Mouse (Mus musculus) ES-Bruce4 (cell line): ENCODE data around the gene Susd4. TPM values are rescaled to one million over a fixed set of nuclear protein-coding genes. Genes with fewer than 3 reads are reported as not detected.
A peak's percentile ranks its signal among the peaks of the same experiment; 100 is the strongest.

ENCODE experiments used
- H3K27ac ChIP-seq: 2 replicates; pipeline ENCODE4 v1.5.1; 2012; ENCODE audit warnings: low read length, inconsistent platforms; ENCODE audit not compliant: insufficient read depth
- H3K27me3 ChIP-seq: 2 replicates; pipeline ENCODE4 v1.6.1; 2012; ENCODE audit warnings: mild to moderate bottlenecking, low read length, inconsistent platforms; ENCODE audit not compliant: control insufficient read depth, poor library complexity, insufficient read depth, severe bottlenecking
- H3K36me3 ChIP-seq: 2 replicates; pipeline ENCODE4 v1.6.1; 2012; ENCODE audit warnings: inconsistent platforms, mild to moderate bottlenecking, low read length, moderate library complexity; ENCODE audit not compliant: control insufficient read depth, poor library complexity, insufficient read depth, severe bottlenecking
- H3K4me1 ChIP-seq: one replicate; pipeline ENCODE4 v1.8.1; 2011; ENCODE audit warnings: low read length; ENCODE audit not compliant: control insufficient read depth, insufficient read depth
- H3K4me3 ChIP-seq: 2 replicates; pipeline ENCODE4 v1.5.1; 2011; ENCODE audit warnings: low read depth, mild to moderate bottlenecking, low read length
- H3K9ac ChIP-seq: 2 replicates; pipeline ENCODE4 v1.6.1; 2012; ENCODE audit warnings: low read depth, mild to moderate bottlenecking, inconsistent platforms; ENCODE audit not compliant: poor library complexity, severe bottlenecking
- H3K9me3 ChIP-seq: replicated peaks from 2 replicates; pipeline ENCODE4 v1.6.1; 2012; ENCODE audit warnings: mild to moderate bottlenecking, low read length, inconsistent platforms; ENCODE audit not compliant: control insufficient read depth, poor library complexity, insufficient read depth, severe bottlenecking
- CTCF ChIP-seq: IDR thresholded peaks from one replicate; pipeline ENCODE4 v1.8.1; 2011; ENCODE audit warnings: low read depth, low read length
- EP300 ChIP-seq: IDR thresholded peaks from 2 replicates; pipeline ENCODE4 v1.6.1; 2011; ENCODE audit warnings: low read depth, low read length; ENCODE audit not compliant: insufficient read depth
- POLR2A ChIP-seq: IDR thresholded peaks from one replicate; pipeline ENCODE4 v1.8.1; 2011; ENCODE audit warnings: low read length; ENCODE audit not compliant: insufficient read depth
- polyA plus RNA-seq: library from polyadenylated mRNA; stranded (reverse); fragments of >200 nt; gene quantifications from 2 replicates; pipeline ENCODE4 v1.2.4, GENCODE M21; 2011; ENCODE audit warnings: low read depth; ENCODE audit not compliant: missing spikeins, insufficient read depth, insufficient read length

The Susd4 gene
- polyA plus RNA-seq, 1 experiment, result 24.6 TPM

GRCm38 (mm10) chr1:182747081-182747480 lies 16.6 kb upstream of the Susd4 start:
- Histone ChIP-seq H3K36me3 (no peaks in the 10 kb centered on the region), H3K27ac (no peak overlapping the region), H3K9me3 (no peaks in the 10 kb centered on the region), H3K27me3 (no peaks in the 10 kb centered on the region), H3K4me3 (peak overlapping the region; percentile 41), H3K9ac (no peak overlapping the region), H3K4me1 (no peaks in the 10 kb centered on the region)
- TF ChIP-seq EP300, result no peak
- TF ChIP-seq POLR2A, result no peak
- no peak for TF ChIP-seq CTCF

- no peak overlapping the region for H3K27ac ChIP-seq
Measured at GRCm38 (mm10) chr1:182747834-182748233, 15.8 kb upstream of the Susd4 start.

GRCm38 (mm10) chr1:182749080-182749479 lies 14.6 kb upstream of the Susd4 start, which contains the start of gene Ccdc185:
Gene Ccdc185, minus strand, starts transcription at chr1:182749180.
- H3K4me3 ChIP-seq, result peak within 1 kb of the TSS; percentile 41
- H3K9ac ChIP-seq, result no peak within 1 kb of the TSS
- H3K9me3 ChIP-seq, result no peaks in the 10 kb centered on the region
- no peak within 1 kb of the TSS for H3K27ac ChIP-seq
- H3K4me1 ChIP-seq, result no peaks in the 10 kb centered on the region
- no peaks in the 10 kb centered on the region for H3K36me3 ChIP-seq
- no peaks in the 10 kb centered on the region for H3K27me3 ChIP-seq
- TF ChIP-seq EP300, result no peak
- no peak for TF ChIP-seq CTCF
- TF ChIP-seq POLR2A, result no peak

More at GRCm38 (mm10) chr1:182747834-182748233, 15.8 kb upstream of the Susd4 start:
- H3K4me1 ChIP-seq, result no peaks in the 10 kb centered on the region
- H3K4me3 ChIP-seq, result peak overlapping the region; percentile 41
- no peaks in the 10 kb centered on the region for H3K27me3 ChIP-seq
- H3K9me3 ChIP-seq, result no peaks in the 10 kb centered on the region
- no peaks in the 10 kb centered on the region for H3K36me3 ChIP-seq
- no peak for TF ChIP-seq CTCF
- TF ChIP-seq EP300, result no peak
- TF ChIP-seq POLR2A, result no peak
- H3K9ac ChIP-seq, result no peak overlapping the region

DNA sequence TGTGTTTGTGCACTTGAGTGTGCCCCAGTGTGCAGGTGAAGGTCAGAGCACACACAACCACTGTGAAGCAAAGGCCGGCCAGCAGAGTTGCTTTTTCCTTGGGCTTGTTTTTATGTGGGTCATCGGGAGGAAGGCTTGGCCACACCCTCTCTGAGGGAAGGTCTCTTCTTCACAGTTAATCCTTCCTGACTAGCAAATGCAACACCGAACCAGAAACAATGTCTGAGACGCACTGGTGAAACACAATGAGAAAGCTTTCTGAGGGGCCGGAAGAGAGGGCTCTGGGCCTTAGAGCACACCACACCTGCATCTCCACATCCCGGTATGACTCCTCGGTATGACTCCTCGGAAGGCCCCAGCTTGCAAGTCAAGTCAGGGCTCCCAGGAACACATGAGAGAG lies 12.4 kb upstream of the Susd4 start:
- Histone ChIP-seq H3K4me1 (no peaks in the 10 kb centered on the region), H3K27ac (no peak overlapping the region), H3K9ac (no peak overlapping the region), H3K9me3 (no peaks in the 10 kb centered on the region), H3K36me3 (no peaks in the 10 kb centered on the region), H3K27me3 (no peaks in the 10 kb centered on the region), H3K4me3 (no peak overlapping the region)
- no peak for TF ChIP-seq POLR2A
- no peak for TF ChIP-seq CTCF
- no peak for TF ChIP-seq EP300

- H3K9ac ChIP-seq, result no peak overlapping the region
- no peak overlapping the region for H3K4me3 ChIP-seq
- no peaks in the 10 kb centered on the region for H3K27me3 ChIP-seq
- no peak for TF ChIP-seq POLR2A
- TF ChIP-seq CTCF, result no peak
- TF ChIP-seq EP300, result no peak
- no peaks in the 10 kb centered on the region for H3K4me1 ChIP-seq
- H3K27ac ChIP-seq, result no peak overlapping the region
- no peaks in the 10 kb centered on the region for H3K9me3 ChIP-seq
- H3K36me3 ChIP-seq, result no peaks in the 10 kb centered on the region
Measured at GRCm38 (mm10) chr1:182753694-182754093, 10.0 kb upstream of the Susd4 start.

GRCm38 (mm10) chr1:182754865-182755264 lies 8.8 kb upstream of the Susd4 start:
- Histone ChIP-seq H3K9me3 (no peaks in the 10 kb centered on the region), H3K27me3 (no peaks in the 10 kb centered on the region), H3K27ac (no peak overlapping the region), H3K4me1 (no peaks in the 10 kb centered on the region), H3K36me3 (no peaks in the 10 kb centered on the region), H3K9ac (no peak overlapping the region), H3K4me3 (no peak overlapping the region)
- TF ChIP-seq CTCF, result no peak
- TF ChIP-seq EP300, result no peak
- no peak for TF ChIP-seq POLR2A
